Mouse (Mus musculus): ENCODE data around the gene Hipk2.

Hipk2 gene

DNA sequence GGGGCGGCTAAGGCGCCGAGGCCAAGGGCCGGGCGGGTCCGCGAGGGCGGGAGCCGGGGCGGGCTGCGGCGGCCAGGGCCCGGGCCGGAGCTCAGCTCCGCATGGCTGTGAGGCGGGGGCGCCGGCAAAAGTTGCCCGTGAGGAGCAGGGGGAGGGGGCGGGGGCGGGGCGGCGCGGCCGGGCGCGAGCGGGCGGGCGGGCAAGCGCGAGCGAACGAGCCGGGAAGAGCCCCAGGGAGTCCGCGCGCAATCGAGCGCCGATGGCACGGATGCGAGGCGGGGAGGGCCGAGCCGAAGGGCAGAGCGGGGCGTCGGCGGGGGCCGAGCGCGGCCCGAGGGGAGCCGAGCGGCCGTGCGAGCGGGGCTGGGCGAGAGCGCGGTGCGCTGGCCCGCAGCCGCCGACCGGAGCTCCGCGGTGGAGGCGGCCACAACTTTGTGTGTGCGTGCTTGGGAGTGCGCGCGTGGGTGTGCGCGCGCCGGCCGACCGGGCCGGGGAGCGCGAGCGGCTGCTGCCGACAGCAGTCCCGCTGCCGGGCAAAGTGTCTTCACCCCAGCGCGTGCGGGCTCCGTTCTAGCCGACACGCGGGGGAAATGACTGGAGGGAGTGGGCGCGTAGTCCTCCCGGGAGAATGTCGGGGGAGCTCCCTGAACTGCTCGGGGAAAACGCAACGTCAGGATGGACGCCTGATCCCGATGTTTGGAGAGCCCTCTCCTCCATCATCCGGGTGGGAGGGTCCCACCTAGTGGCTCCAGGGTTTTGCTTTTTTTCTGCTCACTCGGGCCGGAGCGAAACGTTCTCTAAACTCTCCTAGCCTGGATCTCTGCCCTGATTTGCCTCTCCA is at the start of gene Hipk2:
Gene Hipk2, minus strand, starts transcription at position 95 of the 841 bp plus-strand sequence.
- in situ Hi-C loops (cut with MboI; ENCODE audit: unreplicated experiment in 2 of 2) = loop anchor here in 1 of 2 experiments (10.0 to 25.0 kb wide), 2 partner anchors 459 to 489 kb away; partner anchors contain the start of gene Ttc26

DNA sequence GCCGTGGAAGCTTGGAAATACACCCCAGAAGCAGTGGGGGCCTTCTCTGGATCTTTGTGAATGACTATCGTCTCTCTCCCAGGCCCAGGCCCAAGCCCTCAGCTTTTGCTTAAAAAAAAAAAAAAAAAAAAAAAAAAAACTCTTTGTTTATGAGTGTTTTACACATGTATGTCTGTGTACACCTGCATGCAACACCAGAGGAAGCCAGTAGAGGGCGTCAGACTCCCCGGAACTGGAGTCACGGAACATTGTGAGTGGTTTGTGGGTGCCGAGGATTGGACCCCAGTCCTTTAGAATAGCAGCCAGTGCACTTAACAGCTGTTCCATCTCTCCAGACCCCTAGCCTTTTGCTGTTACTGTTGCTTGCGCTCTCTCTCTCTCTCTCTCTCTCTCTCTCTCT is 49.8 kb upstream of the Hipk2 start:
- in situ Hi-C loops (cut with MboI; ENCODE audit: unreplicated experiment in 2 of 2) = loop anchor here in 1 of 2 experiments (10.0 kb wide), 2 partner anchors 139 to 419 kb away; no protein-coding TSS in a partner anchor

DNA sequence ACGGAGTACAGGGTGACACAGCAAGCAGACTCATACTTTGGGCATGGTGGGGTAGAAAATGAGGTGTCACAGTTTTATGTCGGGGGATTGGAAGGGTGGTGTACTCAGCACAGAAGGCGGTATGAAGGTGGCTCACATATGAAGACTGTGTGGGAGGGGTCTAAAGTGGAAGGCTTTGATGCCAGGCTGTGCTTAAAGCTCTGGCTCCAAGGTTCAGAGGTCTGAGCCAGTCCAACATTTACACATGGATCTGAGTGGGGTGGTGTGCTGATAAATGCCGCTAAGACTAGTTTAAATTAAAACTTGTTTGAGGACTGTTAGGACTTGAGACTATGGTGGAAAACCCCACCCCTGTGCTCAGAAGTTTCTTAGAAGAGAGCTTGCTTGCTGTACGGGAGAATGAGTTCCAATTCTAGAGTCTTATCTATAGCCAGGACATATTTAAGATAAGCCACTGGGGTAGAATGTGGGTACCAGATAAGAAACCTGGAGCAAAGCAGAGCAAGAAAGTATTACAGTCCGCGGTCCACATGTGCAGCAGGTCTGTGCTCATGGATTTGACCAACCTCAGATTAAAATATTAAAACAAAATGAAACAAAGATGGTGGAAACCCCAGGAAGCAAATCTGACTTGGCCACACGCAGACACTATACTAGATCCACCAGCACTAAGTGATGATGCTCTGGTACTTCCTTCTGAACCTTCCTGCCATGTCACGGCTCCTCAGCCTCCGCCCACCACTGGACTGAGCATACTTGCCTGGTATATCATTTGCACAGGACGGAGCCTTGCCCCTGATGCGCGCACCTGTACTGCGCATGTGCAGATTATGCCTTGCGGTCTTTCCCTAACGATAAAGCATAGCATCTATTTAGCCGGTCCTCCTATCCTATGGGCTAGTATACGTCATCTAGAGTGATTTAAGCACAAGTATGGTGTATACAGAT is 48.2 kb upstream of the Hipk2 start:
- in situ Hi-C loops (cut with MboI; ENCODE audit: unreplicated experiment in 2 of 2) = loop anchor here (10.0 to 25.0 kb wide), 3 partner anchors 141 to 437 kb away; no protein-coding TSS in a partner anchor

DNA sequence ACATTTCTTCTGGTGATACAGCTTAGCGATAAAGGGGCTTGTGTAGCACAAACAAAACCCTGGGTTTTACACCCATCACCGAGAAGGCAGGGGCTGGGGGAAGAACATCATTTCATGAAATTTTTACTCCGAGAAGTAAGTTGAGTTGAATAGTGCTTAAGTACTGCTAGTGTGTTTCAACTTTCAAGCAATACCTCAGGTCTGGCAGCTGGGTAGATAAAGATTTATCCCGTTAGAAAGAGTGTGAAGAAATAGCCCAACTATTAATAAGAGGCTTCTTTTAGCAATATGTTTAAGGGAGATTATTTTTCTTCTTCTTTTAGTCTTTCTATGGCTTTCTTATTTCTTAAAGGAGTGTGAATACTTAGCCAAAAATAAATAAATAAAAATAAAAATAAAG is 47.5 kb upstream of the Hipk2 start:
- in situ Hi-C loops (cut with MboI; ENCODE audit: unreplicated experiment in 2 of 2) = loop anchor here (10.0 to 25.0 kb wide), 3 partner anchors 141 to 436 kb away; no protein-coding TSS in a partner anchor

DNA sequence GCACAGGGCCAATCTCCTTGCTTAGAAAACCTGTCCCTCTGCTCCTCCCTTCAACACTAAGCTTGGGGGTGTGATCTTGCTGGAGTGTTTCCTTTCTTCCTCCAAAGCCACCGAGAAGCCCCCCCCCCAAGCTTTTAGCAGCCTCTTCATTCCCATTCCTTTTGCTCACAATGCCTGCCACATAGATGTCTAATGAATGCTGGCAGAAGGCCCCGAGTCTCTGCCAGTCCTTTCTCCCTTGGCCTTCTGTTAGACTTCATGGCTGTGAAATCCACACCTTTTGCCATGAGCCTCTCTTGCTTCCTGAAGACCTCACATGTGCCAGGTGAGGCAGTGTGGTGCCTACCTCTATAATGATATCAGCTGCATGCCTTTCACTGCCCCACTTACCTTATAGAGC is 46.6 kb upstream of the Hipk2 start:
- in situ Hi-C loops (cut with MboI; ENCODE audit: unreplicated experiment in 2 of 2) = loop anchor here (10.0 to 25.0 kb wide), 3 partner anchors 142 to 435 kb away; no protein-coding TSS in a partner anchor

DNA sequence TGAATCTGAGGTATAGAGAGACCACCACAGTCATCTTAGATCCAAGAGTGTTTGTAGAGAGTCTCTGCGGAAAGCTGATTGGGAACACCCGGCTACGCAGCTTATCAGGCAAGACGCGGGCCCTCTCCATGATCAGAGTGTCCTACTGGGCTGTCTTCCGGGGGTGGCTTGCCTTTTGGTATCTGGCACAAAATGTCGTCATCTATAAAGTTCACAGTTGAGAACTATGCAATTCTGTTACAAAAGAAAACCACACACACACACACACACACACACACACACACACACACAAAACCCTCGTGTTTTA is 45.8 kb upstream of the Hipk2 start:
- in situ Hi-C loops (cut with MboI; ENCODE audit: unreplicated experiment in 2 of 2) = loop anchor here (10.0 to 25.0 kb wide), 3 partner anchors 143 to 434 kb away; no protein-coding TSS in a partner anchor

DNA sequence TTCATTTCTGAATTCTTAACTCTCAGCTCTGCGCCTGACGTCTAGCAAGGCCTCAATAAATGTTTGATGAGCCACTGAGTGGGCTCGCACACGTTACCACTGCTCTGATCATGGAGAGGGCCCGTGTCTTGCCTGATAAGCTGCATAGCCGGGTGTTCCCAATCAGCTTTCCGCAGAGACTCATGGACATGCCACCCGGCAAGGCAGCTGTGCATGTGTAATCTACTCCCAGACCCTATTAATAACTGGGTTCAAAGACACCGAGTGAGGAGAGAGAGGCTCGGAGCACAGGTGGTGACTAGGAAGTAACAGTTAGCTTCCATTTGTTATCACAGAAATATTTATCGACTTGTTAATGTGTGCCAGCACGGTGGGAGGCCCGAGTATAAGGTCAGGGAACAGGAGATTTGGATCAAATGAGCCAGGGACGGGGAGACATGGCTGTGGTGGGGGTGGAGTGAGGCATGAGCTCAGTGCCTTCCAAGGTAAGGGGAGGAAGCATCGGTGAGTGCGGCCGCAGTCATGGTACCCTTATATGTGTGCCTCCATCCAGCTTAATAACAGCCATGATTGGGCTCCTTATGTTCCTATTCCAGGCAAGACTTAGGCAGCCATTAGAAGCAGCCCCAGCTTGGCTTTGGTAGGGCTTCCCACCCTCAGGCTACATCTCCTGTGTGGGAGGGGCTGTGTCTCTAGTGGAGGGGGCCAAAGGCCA is 45.3 kb upstream of the Hipk2 start:
- in situ Hi-C loops (cut with MboI; ENCODE audit: unreplicated experiment in 2 of 2) = loop anchor here (10.0 to 25.0 kb wide), 3 partner anchors 144 to 434 kb away; no protein-coding TSS in a partner anchor

DNA sequence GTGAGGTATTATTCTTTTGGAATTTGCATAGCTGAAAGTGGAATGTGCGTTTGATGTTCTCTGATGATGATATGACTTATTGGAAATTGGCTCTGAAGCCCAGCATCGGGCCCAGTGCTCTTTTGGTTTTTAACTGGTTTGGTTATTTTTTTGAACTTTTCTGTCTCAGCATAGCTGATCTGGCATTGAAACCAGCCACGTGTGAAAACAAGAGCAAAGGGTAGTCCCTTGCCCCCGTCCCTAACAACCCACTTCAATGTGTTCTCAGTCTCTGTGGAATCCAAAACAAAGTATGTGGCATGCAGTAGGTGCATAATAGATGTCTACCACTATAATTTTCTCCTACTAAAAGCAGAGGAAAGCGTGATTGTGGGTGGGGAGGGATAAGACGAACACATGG is 44.2 kb upstream of the Hipk2 start:
- in situ Hi-C loops (cut with MboI; ENCODE audit: unreplicated experiment in 2 of 2) = loop anchor here (10.0 to 25.0 kb wide), 3 partner anchors 145 to 433 kb away; no protein-coding TSS in a partner anchor

DNA sequence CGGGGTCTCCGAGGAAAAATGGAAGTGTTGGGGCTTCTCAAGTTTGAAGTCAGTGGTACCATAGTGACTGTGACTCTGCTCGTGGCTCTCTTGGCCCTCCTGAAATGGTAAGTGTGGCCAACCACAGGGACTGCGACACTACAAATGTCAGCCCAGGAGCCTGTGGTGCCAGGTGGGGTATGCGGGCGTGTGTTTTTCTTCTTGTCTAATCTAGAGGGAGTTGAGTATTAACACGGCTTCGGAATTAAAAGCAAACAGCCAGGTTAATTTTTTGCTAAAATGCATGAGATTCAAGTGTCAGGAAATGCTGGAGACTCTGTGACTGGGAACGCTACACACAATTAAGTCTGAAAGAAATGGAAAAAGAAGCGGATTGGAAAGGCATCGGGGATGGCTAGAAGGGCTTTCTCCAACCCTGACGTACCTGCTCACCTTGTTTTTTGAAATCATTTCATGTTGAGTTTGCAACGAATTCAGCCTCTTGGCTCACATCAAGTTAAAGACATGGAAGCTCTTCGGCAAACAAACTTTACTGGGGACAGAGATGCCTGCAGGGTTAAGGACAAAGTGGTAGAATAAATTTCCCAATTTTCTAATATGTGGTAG is 43.3 kb upstream of the Hipk2 start:
- in situ Hi-C loops (cut with MboI; ENCODE audit: unreplicated experiment in 2 of 2) = loop anchor here (25.0 kb wide), 1 partner anchor 432 kb away; no protein-coding TSS in a partner anchor

DNA sequence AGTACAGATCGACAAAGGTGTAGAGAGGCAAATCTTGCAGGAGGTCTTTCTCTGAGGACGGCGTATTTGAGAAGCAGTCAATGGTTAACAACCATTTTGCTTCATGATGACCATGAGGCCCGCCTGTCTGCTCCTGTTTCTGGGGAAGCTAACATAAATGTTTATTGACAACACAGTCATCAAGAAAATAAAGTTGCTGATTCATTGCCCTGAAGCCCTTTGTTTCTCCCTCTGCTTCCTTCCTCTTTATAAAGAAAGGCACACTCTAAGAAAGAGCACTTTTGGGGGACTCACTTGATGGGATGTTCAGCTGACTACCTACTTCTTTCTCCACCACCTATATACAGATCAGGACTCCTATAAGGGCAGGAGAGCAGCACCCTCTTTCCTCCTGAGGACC is 42.8 kb upstream of the Hipk2 start:
- in situ Hi-C loops (cut with MboI; ENCODE audit: unreplicated experiment in 2 of 2) = loop anchor here (25.0 kb wide), 1 partner anchor 431 kb away; no protein-coding TSS in a partner anchor

DNA sequence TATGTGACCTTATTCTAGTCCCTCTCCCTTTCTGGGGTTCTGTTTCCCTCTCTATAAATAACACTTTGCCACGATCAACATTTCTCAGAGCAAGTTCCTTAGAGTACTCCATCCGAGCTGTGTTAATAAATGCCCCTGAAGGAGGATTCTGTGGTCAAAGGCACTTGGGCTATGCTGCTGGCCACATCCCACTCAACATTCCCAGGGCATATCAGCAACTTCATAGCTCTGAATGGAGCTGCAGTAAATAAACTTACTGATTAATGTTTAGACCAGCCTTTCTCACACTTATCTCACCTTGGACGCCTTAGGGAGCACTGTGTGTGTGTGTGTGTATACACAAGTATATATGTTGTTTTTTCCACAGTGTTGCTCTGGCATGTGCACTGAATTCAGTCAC is 41.5 kb upstream of the Hipk2 start:
- in situ Hi-C loops (cut with MboI; ENCODE audit: unreplicated experiment in 2 of 2) = loop anchor here (25.0 kb wide), 1 partner anchor 430 kb away; no protein-coding TSS in a partner anchor

DNA sequence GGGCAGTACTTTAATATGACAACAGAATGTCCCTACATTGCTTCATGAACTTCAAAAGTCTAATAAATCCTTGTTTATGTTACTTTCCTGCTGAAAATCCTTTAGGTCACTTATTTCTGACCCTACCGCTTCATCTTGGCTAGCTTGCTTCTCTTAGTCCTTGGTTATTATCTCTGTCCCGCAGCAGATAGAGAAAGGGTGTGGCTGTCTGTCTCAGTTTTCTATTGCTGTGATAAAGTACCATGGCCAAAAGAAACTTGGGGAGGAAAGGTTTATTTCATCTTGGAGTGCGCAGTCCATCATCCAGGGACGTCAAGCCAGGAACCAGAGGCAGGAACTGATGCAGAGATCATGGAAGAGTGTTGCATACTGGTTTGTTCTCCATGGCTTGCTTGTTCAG is 40.6 kb upstream of the Hipk2 start:
- in situ Hi-C loops (cut with MboI; ENCODE audit: unreplicated experiment in 2 of 2) = loop anchor here (25.0 kb wide), 1 partner anchor 429 kb away; no protein-coding TSS in a partner anchor

DNA sequence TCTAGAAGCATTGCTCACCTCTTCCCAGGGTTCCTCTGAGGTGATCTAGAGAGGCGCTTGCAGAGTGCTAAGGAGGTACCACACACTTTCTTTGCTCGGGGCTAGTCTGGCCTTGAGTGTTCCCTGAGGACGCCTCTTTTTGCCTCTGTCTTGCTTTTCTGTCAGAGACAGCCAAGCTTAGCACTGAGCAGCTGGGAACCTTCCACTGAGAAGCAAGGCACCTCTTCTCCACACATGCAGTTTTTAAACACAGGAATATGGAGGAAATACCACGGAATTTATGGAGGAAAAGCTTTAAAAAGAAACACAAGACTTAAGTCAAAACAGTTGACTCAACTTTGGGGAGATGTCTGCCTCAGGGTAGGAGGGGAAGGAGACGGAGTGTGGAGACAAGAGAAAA is 39.8 kb upstream of the Hipk2 start:
- in situ Hi-C loops (cut with MboI; ENCODE audit: unreplicated experiment in 2 of 2) = loop anchor here (25.0 kb wide), 1 partner anchor 428 kb away; no protein-coding TSS in a partner anchor

DNA sequence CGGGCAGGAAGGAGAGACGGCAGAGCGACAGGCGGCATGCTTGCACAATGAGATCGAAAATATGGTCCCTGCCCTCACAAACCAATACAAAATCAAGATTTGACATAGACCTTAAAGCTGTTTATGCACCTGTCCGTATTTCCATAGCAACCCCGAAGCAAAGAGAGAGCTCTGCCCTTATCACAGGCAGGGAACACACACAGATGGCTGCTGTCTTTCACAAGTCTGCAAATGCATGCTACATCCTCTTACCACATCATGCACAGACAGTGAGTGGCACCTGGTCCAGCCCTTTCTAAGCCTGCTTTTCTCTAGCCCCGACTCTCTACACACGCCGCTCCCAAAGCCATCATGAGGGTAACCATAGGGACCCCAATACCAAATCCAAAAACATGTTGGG is 38.2 kb upstream of the Hipk2 start:
- in situ Hi-C loops (cut with MboI; ENCODE audit: unreplicated experiment in 2 of 2) = loop anchor here (5.0 to 25.0 kb wide), 3 partner anchors 177 to 427 kb away; no protein-coding TSS in a partner anchor

DNA sequence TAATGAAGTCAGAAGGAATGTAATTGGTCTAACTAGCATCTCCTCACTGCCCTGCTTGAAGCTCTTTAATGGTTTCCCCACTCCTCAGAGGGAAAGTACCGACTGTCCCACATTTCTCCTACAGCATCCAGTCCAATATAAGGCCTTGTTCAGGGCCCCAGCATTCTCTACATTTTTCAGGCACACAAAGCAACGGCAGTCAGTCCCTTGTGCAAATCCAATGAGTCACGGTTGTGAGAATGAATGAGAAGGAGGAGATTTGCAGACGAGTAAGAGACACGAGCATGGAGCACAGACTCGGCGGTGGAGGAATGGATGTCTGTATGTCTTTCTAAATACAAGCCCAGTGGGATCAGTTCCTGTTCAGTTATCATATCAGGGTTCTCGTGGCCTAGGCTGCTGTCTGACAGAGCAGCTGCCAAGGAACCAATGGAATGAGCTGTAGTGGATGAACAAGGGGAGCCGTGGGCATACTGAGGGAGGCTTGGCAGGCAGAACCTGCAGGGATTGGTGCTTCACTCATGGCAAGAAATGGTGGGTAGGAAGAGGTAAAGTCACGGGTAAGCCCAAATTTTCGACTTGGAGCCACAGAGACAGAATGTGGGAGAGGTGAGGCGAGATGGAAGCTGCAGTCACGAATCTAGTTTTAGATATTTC is 37.5 kb upstream of the Hipk2 start:
- in situ Hi-C loops (cut with MboI; ENCODE audit: unreplicated experiment in 2 of 2) = loop anchor here (5.0 to 25.0 kb wide), 3 partner anchors 176 to 426 kb away; no protein-coding TSS in a partner anchor

DNA sequence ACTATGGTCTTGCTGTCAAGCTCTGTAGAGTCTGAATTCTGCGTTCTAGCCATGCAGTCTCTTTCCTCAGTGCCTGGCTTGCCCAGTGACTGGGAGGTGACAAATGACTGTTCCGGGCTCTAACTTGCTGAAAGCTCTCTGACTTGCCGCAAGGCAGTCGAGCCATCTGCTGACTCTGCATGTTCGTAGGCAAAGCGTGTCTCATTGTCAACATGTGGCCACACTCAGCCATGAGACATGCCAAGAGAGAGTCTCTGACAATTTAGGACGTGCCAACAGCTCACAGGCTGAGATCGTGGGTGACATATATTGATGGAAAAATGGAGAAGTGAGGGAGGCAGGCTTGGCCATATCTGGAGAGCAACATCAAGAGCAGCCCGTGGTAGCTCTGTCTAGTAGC is 36.9 kb upstream of the Hipk2 start:
- in situ Hi-C loops (cut with MboI; ENCODE audit: unreplicated experiment in 2 of 2) = loop anchor here (5.0 to 25.0 kb wide), 3 partner anchors 176 to 426 kb away; no protein-coding TSS in a partner anchor

DNA sequence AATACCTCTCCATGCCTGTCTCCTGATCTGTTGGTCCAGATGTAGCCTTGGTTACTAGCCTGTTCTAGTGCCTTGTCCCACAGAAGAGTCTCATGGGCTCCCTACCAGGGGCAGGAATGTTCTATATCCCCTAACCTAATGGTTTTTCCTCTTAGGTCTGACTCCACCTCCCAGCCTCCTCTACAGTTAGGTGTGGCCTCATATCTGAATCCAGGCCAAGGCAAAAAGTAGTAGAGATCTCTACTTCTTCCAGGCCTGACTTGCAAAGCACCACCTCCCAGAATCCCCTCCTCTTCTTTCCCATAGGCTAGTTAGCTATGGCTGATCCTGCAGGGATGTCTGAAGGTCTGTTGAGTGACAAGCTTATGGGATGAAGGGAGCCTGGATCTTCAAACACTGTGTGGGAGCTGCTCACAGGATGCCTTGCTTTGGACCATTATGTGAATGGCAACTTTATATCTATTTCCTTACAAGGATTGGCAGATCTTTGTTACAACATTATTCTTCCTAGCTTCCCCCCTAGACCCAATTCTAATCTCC is 36.2 kb upstream of the Hipk2 start:
- in situ Hi-C loops (cut with MboI; ENCODE audit: unreplicated experiment in 2 of 2) = loop anchor here (5.0 to 25.0 kb wide), 3 partner anchors 175 to 425 kb away; no protein-coding TSS in a partner anchor

DNA sequence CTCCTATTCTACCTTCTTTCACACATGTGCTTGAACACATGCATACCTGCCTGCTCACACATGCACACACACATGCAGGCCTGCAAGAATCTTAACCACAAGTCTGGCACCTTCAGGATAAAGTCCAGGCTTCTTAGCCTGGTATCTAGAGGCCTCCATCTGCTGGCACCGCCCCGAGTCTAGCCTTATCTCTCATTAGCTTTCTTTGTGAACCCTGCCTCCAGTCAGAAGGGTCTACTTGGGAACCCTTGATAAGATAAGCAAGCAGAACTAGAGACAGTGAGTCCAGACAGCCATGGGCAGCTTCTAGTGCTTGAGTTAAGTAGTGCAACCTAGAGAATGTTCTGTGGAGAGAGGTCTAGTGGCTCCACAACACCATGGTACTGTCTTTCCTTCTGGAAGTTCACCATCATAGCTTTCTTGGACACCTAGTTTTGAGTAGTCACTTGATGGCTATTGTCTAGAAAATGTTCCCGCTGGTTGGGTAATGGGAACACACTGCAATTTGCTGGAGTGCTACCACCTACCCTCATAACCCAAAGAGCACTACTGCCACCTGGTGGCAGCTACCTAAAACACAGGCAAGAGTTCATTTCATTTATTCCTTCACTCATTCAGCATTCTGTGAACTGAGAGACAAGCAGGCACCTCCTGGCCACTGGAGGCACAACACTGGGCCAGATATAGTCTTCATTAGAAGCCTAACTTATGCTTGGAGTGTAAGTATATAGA is 35.0 kb upstream of the Hipk2 start:
- in situ Hi-C loops (cut with MboI; ENCODE audit: unreplicated experiment in 2 of 2) = loop anchor here (5.0 to 25.0 kb wide), 3 partner anchors 174 to 424 kb away; no protein-coding TSS in a partner anchor
